Mouse (Mus musculus): ENCODE measurements at regions not wholly inside any gene's neighbourhood (a gene's known extent, or its start where the extent isn't known, plus 50 kb on each side); places are given as distances from the start of the nearest gene placed in this dataset.
"Not testable (repeated sequence)": the region's sequence is repeated elsewhere in the genome, so short reads cannot be mapped to it uniquely, and the experiment has no call there.

DNA sequence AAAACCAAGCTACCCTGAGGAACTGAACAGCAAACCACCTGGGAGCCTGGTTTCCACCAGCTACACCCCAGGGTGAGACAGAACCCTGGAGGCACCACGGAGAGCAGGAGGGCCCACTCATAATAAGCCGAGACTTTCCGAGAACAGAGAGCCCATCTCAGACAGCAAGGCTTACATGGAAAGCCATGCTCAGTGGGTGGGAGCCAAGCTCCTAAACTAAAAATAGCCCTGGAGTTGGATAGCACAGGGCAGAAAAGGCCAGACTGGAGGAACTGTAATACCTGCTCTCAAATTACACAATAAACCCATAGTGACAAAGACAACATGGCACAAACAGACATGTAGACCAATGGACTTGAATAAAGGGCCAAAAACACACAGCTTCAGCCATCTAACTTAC lies 69.9 kb downstream of the Fbxo4 start:
- DNase-seq (ENCODE audit: low read depth, low spot score) = no peak

DNA sequence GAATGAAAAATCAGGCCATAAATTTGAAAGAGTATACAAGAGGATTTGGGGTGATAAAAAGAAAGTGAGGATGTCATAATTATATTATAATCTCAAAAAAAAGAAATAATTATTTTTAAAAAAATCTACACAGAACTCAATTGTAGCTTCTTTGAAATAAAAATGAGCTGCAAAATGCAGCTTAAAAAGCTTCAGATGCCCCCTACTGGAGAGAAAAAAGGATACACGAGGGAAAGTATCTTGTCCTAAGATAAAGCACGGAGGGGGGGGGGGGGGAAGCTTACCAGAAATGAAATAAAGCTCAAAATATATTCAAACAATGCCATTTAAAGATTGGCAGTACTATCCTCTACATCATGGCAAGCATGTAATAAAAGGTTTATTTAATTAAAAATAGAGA lies 70.7 kb downstream of the Fbxo4 start:
- peak; percentile 17 for DNase-seq (ENCODE audit: low read depth, low spot score)

DNA sequence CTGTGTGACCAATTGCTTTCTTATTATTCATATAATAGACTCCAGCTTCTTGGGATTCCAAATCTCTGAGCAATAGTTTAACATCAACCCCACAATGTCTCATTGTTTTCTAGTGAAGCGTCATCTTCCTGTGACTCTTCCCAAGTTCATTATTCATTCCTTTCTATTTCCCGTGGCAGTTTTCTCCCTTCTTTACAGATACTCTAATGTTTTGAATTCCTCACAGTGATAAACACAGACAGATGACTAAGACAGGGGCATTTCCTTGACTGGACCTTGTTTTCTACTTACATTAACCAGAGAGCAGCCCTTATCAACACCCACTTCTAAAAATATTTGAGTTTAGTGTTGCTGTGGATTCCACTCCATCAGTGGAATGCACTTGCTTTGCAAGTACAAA lies 73.8 kb downstream of the Fbxo4 start:
- no peak for DNase-seq (ENCODE audit: low read depth, low spot score)

DNA sequence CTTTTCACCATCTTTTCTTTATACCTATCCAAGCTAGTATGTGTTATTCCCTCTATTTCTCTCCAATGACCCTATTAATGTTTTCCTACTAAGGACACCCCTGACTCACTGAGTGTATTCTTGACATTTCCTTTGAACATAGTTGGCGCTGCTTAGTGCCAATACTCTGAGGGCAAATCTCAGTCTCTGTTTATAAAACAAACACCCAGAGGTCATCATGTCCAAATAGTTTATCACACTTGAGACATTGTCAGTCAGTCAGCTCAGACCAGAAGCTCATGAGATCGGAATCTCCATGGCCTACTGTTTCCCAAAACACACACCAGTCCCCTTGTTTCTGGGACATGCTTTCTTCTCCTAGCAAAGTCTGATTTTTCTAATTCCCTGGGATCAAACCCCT lies 100.9 kb downstream of the Fbxo4 start:
- DNase-seq (ENCODE audit: low read depth, low spot score) = no peak

DNA sequence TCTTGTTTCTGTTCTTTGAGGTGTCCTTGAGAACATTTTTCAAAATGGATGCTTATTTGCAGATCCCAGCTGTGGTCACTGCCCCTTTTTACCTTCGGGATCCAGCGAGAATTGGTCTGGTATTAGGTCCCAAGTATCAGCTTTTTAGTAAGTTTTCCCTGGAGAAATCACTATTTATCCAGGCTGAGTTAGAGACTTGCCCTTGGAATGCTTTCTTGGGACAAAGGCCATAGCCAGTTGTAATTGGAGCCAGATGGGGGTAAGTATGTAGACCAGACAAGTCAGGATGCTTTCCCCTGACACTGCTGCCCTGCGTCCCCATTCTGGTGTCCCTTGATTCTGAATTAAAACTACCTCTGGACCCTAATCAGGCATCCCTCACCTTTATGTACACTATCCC lies 101.9 kb downstream of the Fbxo4 start:
- peak; percentile 13 for DNase-seq (ENCODE audit: low read depth, low spot score)

DNA sequence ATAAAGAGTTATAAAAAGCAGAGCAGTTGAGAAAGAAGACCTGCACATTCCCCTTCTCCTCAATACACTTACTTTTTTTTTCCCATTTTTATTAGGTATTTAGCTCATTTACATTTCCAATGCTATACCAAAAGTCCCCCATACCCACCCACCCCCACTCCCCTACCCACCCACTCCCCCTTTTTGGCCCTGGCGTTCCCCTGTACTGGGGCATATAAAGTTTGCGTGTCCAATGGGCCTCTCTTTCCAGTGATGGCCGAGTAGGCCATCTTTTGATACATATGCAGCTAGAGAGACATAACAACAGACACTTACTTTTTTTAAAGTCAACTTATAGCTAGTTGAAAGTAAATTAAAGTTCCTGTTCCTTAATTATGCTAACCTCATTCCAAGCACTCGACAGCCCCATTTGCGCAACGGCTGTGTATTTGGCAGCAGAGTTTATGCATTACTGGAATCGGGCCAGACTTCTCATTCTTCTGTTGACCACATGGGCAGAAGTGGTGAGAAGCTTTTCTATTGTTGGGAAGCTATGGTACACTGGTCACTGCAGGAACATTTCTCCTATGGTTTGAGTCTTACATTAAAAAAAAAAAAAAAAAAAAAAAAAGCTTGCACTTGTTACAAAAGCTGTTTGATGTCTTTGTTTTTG lies 104.0 kb downstream of the Fbxo4 start:
- DNase-seq (ENCODE audit: low read depth, low spot score) = not testable (repeated sequence)

DNA sequence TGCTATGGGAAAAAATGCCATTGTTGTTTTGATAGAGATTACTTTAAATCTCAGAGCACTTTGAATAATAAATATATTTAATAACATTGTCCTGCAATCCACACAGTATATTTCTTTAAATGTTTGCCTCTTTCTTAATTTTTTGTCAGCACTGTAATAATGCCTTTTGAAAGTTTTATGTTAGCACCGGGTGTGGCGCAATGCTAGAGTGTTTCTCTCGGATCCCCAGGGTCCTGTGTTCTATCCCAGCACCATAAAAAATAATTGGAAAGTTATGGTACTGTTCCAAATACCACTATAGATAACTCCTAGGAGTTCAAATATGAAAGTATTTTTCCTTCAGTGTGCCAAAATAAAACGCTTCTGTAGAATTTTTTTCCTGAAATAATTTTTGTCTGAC lies 147.6 kb downstream of the Fbxo4 start:
- no peak for DNase-seq (ENCODE audit: low read depth, low spot score)

DNA sequence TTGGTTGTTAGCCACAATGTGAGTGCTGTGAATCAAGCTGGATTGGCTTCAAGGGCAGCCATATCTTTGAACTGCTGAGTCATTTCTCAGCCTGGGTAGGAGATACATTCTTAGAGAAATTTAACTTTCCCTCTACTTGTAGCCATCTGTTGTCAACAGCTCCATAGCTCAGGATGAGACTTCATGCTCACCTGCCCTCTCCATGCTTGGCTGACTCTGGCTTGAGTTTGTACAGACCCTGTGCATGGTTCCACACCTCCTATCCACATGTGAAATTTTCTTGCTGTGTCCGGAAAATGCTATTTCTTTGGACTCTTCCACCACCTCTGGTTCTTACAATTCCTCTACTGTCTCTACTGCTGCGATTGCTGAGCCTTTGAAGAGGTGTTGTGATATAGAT lies 173.9 kb downstream of the Fbxo4 start:
- no peak for DNase-seq (ENCODE audit: low read depth, low spot score)

DNA sequence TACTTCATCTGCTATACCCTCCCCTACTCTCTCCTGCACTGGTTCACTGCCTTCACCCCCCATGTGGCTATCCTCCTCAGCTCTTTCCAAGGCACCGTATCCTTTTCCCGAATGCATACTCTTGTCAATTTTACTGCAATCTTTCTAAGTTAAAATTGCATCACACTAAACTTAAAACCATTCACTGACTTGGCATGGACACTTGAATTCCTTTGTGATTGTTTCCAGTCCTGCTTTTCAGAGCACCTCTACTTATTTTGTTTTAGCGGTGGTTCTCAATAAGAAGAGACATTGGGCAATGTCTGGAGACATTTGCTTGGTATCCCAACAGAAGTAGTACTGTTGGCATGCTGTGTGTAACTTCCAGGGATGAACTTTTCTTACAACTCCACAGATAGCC lies 192.6 kb upstream of the Ghr start:
- DNase-seq (ENCODE audit: low read depth, low spot score) = no peak

DNA sequence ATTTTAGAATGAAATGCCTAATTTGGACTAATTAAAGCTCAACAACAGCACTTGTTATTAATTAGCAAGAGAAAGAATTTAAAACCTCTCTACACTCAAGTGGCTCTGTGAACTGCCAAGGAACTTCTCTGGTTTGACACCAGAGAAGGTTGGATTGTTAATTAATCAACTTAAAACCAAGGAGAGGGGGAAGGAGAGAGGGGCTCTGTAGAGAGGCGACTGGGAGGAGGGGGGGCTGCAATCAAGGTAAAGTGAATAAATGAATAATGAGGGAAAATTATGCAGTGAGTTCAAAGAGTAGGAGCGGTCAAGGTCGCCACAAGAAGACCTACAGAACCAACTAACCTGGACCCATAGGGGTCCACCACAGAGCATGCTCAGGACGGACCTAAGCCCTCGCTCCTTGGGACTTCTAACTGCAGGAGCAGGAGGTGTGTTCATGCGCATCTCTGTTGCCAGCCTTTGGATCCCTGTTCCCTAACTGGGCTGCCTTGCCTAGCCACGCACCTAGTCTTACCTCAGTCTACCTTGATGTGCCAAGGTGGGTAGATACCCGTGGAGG lies 189.0 kb upstream of the Ghr start:
- no peak for DNase-seq (ENCODE audit: low read depth, low spot score)

DNA sequence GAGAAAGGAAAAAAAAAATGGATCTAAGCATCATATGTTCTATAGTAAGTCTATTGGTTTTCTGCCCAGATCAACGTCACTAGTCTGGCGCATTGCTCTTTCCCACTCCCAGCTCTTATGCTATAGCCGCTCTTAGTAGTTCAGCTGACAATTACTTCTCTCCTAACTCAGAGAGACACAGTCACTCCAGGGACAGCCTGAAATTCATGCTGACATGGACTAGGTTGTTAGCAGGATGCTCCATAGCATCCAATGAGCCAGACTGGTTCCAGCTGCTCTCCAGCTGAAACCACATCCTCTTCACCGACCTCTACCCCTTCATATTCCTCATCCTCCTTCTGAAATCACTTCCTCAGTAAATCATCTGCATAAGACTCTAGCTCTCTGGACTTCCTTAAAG lies 187.0 kb upstream of the Ghr start:
- no peak for DNase-seq (ENCODE audit: low read depth, low spot score)

DNA sequence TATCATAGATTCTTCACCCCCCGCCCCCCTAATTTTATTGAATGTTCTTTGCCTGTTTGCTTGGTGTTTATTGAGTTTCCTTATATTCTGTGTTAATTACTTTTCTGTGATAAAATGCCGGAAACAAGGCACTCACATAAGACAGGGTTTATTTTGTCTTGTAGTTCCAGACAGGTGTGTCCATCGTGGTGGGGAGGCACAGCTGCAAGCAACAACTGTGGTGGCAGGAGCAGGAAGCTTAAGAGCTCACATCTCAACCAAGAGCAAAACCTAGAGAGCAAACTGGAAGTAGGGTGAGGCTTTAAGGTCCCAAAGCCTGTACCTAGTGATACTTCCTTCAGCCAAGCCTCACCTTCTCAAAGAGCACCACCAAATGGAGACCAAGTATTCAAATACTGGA lies 181.4 kb upstream of the Ghr start:
- no peak for DNase-seq (ENCODE audit: low read depth, low spot score)

DNA sequence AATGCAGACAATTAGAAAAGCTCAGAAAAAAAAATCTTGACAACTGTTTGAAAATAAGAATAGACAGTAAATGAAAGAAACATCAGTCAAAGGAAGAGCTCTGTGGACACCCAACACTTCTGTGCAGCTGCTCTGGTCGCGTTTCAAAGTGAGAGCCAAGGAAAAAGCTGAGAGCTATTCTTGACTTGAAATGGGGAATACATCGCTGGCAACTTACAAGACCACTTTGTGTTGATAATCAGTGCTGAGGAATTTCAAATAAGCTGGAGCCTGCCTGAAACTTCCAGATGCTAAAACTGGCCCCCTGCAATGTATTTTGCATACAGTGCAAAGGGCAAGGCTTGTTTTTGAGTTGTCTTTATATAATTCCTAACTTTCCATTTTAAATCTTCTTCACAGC lies 177.1 kb upstream of the Ghr start:
- no peak for DNase-seq (ENCODE audit: low read depth, low spot score)

DNA sequence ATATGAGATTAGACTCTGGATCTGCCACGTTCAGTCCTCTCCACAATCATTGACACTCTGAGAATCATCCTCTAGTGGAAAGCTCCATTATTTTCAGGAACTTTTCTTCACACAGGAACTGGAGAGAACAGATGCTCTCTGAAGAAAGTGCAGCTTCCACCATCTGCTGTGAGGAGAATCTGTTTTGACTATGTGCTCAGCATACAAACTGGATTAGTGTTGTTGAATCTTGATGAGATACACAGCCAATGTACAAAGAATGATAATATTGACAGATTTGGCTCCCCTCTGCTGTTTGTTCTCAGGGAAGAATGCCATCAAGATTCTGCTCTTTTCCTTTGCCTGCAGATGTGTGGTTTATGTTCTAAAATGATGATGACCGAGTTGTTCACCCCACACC lies 172.3 kb upstream of the Ghr start:
- no peak for DNase-seq (ENCODE audit: low read depth, low spot score)

DNA sequence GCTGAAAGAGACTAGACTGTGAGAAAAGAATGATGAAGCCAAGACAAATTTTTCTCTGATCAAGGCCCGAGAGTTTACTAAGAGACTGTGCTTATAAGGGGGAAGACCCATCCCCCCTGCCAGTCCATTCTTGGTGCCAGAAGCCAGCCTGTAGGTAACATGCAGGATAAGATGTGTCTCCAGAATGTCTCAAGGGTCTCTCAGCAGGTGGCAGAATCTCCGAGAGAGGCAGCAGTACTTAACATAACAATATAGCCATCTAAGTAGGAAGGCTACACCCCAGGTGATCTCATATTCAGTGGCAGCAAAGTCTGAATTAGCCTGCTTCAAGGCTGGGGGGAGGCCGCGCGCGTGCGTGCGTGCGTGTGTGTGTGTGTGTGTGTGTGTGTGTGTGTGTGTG lies 164.8 kb upstream of the Ghr start:
- DNase-seq (ENCODE audit: low read depth, low spot score) = not testable (repeated sequence)

DNA sequence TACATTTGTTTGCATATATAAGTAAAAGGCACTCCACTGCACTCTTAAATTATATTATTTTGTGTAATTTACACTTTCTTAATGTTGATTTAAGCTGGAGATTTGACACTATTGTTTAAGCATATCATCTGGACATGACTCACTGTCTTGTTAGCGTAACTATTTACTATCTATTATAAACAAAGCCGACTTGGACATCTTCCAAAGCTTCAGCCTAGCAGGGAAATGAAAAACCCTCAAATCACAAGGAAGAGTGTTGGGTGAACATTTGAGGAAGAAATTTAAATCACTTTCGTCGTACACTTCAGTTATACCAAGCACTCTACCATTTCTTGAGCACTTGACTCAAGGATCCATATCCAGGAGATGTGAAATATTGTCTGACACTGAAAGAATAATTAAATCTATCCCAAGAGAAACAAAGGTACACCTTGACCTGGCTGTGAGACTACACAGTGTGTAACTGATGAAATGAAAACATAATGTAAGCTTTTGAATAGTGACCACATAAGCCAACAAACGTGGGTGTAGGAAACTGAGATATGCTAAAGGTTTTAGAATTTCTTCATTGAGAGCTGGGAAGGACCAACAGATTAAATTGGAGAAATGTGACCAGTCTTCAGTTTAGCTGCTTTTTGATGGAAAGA lies 160.0 kb upstream of the Ghr start:
- DNase-seq (ENCODE audit: low read depth, low spot score) = no peak

DNA sequence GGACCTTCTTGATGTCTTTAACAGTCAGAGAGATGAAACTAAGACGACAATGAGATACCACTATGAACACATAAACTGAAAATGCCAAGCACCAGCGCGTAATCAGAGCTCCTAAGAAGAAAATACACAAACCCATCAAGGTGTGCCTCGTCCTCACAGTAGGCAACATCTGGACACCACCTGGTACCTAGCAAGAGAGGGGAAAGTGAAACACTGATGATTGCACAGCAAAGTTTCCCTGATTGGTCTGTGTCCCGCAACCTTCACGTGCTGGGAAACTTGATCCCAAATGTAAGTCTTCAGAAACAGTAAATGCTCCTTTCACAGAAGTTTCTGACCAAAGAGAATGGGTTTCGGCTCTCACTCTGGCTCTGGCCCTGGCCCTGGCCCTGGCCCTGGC lies 158.9 kb upstream of the Ghr start:
- peak; percentile 12 for DNase-seq (ENCODE audit: low read depth, low spot score)

DNA sequence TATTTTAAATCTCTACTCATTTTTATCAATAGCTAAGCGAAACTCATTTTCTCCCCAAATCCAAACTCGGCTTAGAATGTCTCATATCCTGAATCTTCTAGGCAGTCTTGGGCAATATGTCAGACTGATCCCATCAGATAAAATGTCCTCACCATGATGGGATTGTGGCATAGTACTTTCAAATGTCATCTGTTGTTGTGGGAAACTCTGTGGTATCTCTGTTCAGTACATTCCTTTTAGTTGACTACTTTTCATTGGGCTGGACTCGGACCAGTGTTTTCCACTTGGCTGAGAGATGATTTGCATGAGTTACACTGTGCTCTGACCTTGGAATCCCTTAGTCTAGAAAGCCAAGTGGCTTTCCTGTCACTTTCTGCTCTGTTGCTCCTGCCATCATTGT lies 141.9 kb upstream of the Ghr start:
- DNase-seq (ENCODE audit: low read depth, low spot score) = no peak

DNA sequence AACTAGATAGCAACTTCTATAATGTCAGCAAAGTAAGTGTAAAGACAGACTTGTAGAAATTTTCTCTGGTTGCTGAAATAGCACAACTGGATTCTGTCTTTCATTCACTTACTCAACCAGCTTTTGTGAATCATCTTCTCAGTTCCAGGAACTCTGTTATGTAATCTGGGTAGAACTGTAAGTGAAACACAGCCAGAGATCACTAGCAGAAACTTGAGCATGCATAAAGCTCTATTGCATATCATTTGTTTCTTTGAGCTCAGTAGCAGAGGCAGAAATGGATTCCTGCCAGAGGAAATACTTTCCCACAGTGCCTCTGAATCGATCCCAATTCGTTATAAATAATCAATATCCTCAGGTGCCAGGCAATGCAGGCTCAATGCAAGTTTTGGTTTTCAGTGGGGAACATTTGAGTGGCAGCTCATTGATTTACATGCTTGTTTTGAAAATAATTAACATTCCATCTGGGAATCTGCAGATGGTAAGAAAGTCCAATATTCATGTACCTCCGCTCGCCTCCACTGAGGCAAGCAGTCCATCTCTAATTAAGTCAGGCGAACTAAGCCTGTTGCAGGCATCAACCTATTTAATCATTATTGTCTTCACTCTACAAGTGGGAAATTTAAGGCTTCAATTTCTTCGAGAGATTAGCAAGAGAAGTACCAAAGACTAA lies 137.5 kb upstream of the Ghr start:
- DNase-seq (ENCODE audit: low read depth, low spot score) = no peak

DNA sequence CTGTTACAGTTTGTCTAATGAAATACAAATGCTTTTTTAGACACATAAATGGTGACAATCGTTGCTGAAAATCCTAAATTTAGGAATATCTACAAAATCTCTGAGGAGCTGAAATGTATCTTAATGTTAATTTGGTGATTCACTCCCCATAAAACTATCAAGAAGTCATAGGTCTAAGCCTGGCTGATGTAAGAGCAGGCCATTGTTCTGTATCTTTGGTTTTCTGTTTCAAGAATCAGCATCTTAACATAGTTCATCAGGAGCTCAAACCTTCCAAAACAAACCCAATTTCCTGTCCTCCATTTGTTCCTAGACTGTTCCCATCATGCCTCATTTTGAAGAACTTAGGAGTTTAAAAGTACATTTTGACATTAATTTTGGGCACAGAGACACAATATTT lies 128.5 kb upstream of the Ghr start:
- DNase-seq (ENCODE audit: low read depth, low spot score) = no peak

DNA sequence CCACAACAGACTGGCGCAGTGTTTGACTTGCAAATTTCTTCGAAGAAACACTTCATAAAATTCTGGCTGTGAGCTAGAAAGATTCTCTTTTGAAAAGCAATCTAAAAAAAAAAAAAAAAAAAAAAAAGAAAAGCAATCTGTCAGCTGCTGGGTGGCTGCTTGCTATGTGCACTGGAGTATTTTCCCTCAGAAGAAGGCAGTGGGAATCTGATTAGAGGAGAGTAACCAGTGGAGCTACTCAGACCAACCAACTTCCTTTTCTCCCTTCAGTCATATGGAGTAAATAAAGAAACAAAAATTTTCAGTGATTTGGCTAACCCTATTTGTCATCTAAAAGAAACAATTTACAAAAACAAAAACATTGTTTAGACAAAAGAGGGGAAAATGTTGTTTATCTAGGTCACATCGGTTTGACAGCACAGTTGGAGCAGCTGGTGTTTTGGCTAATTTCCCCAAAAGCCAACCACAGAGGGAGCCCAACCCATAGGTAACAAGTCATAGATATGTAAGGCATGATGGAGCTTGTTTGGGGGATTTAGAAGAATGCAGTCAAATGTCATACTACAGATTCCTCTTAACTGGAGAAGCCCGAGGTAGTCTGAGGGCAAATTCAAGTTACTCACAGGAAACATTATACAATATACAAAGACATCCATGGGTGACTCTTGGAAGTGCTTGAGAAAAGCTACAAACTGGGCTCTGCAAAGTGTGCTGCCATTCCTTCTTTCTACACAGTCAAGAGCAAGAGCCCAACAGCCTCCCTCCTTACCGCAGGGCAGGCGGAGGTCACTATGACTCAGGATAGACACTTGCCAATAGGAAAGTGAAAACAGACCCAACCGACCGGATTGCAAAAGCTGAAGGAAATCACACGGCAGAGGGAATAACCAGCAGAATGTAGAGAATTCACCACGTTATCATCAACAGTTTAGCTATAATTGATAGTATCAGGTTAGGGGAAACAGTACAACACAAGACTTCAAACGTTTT lies 124.1 kb upstream of the Ghr start:
- DNase-seq (ENCODE audit: low read depth, low spot score) = no peak

Measured in mesoderm, embryonic 11.5 days (tissue).